Mouse (Mus musculus) right cerebral cortex, postnatal 36 days (tissue): ENCODE measurements around the gene Rrp8.

Source experiments
- DNase-seq, 2 experiments: peaks; one replicate each; pipeline ENCODE4 v3.0.0; 2022; ENCODE audit warnings: low spot score in 2 of 2, mixed read lengths in 1 of 2

Rrp8 gene

DNA sequence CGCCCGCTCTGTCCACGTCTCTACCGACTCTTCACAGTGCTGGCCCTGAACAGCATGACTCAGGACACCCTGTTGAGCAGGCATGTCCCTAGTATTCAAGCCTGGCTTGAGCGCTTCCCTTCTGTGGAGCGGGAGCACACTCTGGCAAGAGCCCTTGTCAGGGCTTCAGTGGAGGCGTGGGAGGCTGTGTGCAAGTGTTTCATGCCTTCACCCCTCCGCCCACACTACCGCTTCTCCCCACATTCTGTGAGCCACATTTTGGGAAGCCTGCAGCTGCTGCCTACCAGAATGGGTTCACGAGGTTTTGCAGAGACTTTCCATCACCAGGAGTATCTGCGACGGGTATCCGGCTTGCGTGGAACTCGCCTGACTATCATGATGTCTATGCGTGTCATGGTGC, 34.0 kb downstream of the Rrp8 start:
- DNase-seq, result peak in 1 of 2 experiments; percentile 63

DNA sequence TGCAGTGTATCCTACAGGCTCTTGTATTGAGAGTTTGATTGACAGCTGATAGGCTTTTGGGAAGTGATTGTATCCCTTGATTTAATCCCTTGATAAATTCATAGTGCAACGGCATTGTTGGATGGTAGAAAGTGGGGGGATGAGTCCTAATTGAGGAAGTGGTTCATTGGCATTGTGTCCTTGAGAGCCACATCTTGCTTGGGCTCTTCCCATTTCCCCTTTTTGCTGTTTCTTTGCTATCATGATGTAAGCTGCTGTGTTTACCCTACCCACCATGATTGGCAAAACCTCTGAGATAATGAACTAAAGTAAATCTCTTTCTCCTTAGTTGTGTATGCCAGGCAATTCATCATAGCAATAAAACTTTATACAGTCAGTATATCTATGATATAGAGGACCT, 46.3 kb downstream of the Rrp8 start:
- DNase-seq, result no peak

DNA sequence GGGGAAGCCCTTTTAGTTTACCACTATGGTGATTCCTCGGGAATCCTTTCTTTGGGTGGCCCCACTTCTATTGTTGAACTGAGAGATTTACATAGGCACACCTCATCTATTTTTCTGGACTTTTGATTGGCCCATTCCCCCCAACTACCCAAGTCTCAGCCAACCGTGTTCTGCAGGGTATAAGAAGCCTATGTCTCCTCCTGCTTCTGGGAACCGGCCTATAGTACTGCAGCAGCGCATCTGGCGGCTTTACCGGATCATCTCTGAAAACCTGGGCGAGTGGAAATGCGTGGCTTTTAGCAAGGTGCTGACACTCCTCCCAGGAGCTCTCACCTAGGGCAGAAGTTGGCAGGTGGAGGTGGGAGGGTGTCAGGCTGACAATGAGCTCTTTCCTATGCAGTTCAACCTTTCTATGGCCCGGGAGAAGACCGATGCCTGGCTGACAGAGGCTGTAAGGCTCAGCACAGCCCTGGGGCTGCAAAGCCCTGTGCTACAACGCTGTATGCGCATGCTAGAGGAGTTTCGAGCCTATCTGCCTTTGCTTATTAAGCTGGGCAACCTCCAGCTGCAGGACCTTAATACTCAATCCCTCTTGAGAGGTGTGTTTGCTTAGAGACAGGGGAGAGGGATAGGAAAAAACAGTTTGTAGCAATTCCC, 51.5 kb downstream of the Rrp8 start:
- DNase-seq, result no peak
